Mouse (Mus musculus) kidney, embryonic 14.5 days (tissue): ENCODE data around the gene Arl2. TPM values are rescaled to one million over a fixed set of nuclear protein-coding genes. Genes with fewer than 3 reads are reported as not detected.

ENCODE experiments used
- ATAC-seq: fragments of 200-750 bp; cut with Nextera tagmentation; 2 replicates; pipeline ENCODE4 v1.8.0; 2017; ENCODE audit warnings: moderate number of reproducible peaks, mild to moderate bottlenecking, moderate TSS enrichment, moderate library complexity; ENCODE audit not compliant: low FRiP score, low TSS enrichment
- H3K27ac ChIP-seq: fragments of 300-500 bp; sonication (generic); 2 replicates; pipeline ENCODE4 v1.5.1; 2014; ENCODE audit warnings: low read depth, mild to moderate bottlenecking, low read length, moderate library complexity, mixed read lengths
- H3K27me3 ChIP-seq: fragments of 300-500 bp; sonication (generic); 2 replicates; pipeline ENCODE4 v1.6.1; 2014; ENCODE audit warnings: mild to moderate bottlenecking, low read length; ENCODE audit not compliant: control insufficient read depth, insufficient read depth
- H3K36me3 ChIP-seq: fragments of 300-500 bp; sonication (generic); 2 replicates; pipeline ENCODE4 v1.6.1; 2014; ENCODE audit warnings: low read length, mixed read lengths; ENCODE audit not compliant: control insufficient read depth, insufficient read depth
- H3K4me1 ChIP-seq: fragments of 300-500 bp; sonication (generic); 2 replicates; pipeline ENCODE4 v1.6.1; 2014; ENCODE audit warnings: low read length, mixed read lengths; ENCODE audit not compliant: control insufficient read depth, insufficient read depth
- H3K4me2 ChIP-seq: fragments of 300-500 bp; sonication (generic); replicated peaks from 2 replicates; pipeline ENCODE4 v1.6.1; 2014; ENCODE audit warnings: low read depth, mild to moderate bottlenecking, low read length
- H3K4me3 ChIP-seq: fragments of 300-500 bp; sonication (generic); 2 replicates; pipeline ENCODE4 v1.5.1; 2014; ENCODE audit warnings: mild to moderate bottlenecking, low read length
- H3K9ac ChIP-seq: fragments of 300-500 bp; sonication (generic); 2 replicates; pipeline ENCODE4 v1.6.1; 2014; ENCODE audit warnings: low read depth, mild to moderate bottlenecking, low read length, moderate library complexity
- H3K9me3 ChIP-seq: fragments of 300-500 bp; sonication (generic); 2 replicates; pipeline ENCODE4 v1.6.1; 2016; ENCODE audit warnings: low read length; ENCODE audit not compliant: control insufficient read depth
- WGBS: fragments of 180-500 bp; shearing (Covaris S2); extraction: QIAGEN DNeasy Blood & Tissue Kit; methylation state at CpG from one replicate; pipeline ENCODE4 v1.1.7; 2014; 5-methylcytosine and 5-hydroxymethylcytosine counted together
- polyA plus RNA-seq: library from polyadenylated mRNA; unstranded; fragments of >200 nt; fragmentation: Nextera tagmentation; extraction: Ambion mirVana; gene quantifications from 2 replicates; pipeline ENCODE4 v1.2.1, GENCODE M21; 2014

Arl2 gene
- 82.6 and 98.8 TPM in 2 replicates for polyA plus RNA-seq

DNA sequence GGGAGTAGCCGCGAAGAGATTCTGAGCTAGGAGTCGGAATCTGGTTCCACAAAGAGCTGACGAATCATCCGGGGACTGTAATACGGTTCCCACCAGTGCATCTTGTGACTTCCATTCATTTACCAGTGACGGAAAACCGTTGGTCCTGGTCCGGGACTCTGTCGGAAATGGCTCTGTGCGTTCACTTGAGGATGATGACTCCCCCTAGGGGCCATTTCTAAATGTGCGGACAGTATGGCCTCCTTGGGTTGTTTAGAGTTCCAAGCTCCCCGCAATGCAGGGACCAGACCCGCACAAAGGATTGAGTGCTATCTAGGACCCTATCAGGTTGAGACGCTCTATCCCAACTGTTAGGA is at the start of gene Arl2:
Arl2 (minus strand) TSS at position 155 of the 356 bp plus-strand sequence.
- Histone ChIP-seq H3K27me3 (no peaks in the 10 kb centered on the region), H3K36me3 (peaks cover 4% of the 10 kb centered on the region; the same call in 1 of the 2 replicates), H3K4me2 (peak within 1 kb of the TSS; percentile 84), H3K4me1 (0 out of 2 replicates have a peak, but pooled peaks cover 5% of the 10 kb centered on the region), H3K27ac (peak within 1 kb of the TSS; percentile 93), H3K4me3 (peak within 1 kb of the TSS; percentile 63), H3K9me3 (no peaks in the 10 kb centered on the region), H3K9ac (peak within 1 kb of the TSS; percentile 75)
- 0% methylated on average over 15 of the region's 15 CpGs for WGBS
- ATAC-seq, result peak; percentile 80

DNA sequence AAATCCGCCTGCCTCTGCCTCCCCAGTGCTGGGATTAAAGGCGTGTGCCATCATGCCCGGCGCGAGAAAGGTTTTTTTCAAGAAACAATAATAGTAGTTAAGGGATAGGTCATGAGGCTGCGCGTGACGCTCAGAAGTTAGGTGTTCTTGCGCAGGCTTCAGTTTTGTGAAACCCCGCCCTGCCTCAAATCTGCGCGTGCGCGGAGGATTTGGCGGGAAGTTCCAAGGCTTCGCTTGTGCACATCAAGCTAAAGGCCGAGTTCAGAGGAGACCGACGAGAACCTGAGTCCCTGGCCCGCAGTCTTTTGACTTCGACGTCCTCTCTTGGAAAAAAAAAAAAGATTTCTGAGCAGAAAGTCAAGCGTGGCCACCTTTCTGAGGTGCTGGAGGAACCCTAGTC is 42.8 kb upstream of the Arl2 start, which contains the start of gene Majin:
Majin (plus strand) TSS at position 258 of the 400 bp plus-strand sequence.
- Histone ChIP-seq H3K4me2 (no peak within 1 kb of the TSS), H3K4me3 (no peak within 1 kb of the TSS), H3K27me3 (no peaks in the 10 kb centered on the region), H3K36me3 (no peaks in the 10 kb centered on the region), H3K27ac (no peak within 1 kb of the TSS), H3K4me1 (no peaks in the 10 kb centered on the region), H3K9me3 (no peaks in the 10 kb centered on the region), H3K9ac (no peak within 1 kb of the TSS)
- WGBS, result 87% methylated on average over 23 of the region's 23 CpGs
- no peak for ATAC-seq

- Histone ChIP-seq H3K4me2 (no peak overlapping the region), H3K27ac (no peak overlapping the region), H3K27me3 (no peaks in the 10 kb centered on the region), H3K9ac (no peak overlapping the region), H3K4me1 (no peaks in the 10 kb centered on the region), H3K36me3 (no peaks in the 10 kb centered on the region), H3K9me3 (no peaks in the 10 kb centered on the region), H3K4me3 (no peak overlapping the region)
- WGBS, result 9% methylated on average over 3 of the region's 3 CpGs
- no peak for ATAC-seq
Observed at GRCm38 (mm10) chr19:6182534-6182933, 41.2 kb upstream of the Arl2 start.

GRCm38 (mm10) chr19:6181629-6182028 is 40.3 kb upstream of the Arl2 start:
- no peak overlapping the region for H3K27ac ChIP-seq
- no peak overlapping the region for H3K4me3 ChIP-seq
- ATAC-seq, result no peak
- no peaks in the 10 kb centered on the region for H3K27me3 ChIP-seq
- H3K9me3 ChIP-seq, result no peaks in the 10 kb centered on the region
- WGBS, result 19% methylated on average over 5 of the region's 5 CpGs
- no peaks in the 10 kb centered on the region for H3K4me1 ChIP-seq
- no peak overlapping the region for H3K9ac ChIP-seq
- H3K4me2 ChIP-seq, result no peak overlapping the region
- no peaks in the 10 kb centered on the region for H3K36me3 ChIP-seq

GRCm38 (mm10) chr19:6178775-6179174 is 37.4 kb upstream of the Arl2 start:
- Histone ChIP-seq H3K36me3 (no peaks in the 10 kb centered on the region), H3K27me3 (no peaks in the 10 kb centered on the region), H3K4me1 (no peaks in the 10 kb centered on the region), H3K27ac (no peak overlapping the region), H3K9me3 (no peaks in the 10 kb centered on the region), H3K4me3 (no peak overlapping the region), H3K4me2 (no peak overlapping the region), H3K9ac (no peak overlapping the region)
- no peak for ATAC-seq
- WGBS, result 93% methylated on average over 5 of the region's 6 CpGs

DNA sequence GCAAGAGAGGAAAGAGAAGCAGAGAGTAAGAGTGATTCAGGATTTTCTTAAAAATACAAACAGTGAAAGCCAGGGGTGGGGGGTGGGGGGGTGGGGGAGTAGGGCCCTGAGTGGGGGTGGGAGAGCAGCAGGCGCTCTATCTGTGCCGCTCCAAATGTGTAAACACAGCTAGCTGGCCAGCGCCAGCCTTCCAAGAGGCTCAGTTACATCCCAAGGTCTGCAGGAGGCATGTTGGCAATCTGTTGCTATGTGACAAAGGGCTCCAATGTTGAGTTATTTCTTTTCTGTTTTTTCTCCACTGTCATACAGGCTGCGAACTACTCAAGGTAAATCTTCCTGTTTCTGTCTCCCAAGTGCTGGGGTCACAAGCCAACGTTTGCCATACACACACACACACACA is 33.4 kb upstream of the Arl2 start:
- no peak for ATAC-seq
- Histone ChIP-seq H3K36me3 (no peaks in the 10 kb centered on the region), H3K9me3 (no peaks in the 10 kb centered on the region), H3K4me1 (no peaks in the 10 kb centered on the region), H3K27me3 (no peaks in the 10 kb centered on the region), H3K4me3 (no peak overlapping the region), H3K9ac (no peak overlapping the region), H3K4me2 (no peak overlapping the region), H3K27ac (no peak overlapping the region)
- 24% methylated on average over 5 of the region's 5 CpGs for WGBS

DNA sequence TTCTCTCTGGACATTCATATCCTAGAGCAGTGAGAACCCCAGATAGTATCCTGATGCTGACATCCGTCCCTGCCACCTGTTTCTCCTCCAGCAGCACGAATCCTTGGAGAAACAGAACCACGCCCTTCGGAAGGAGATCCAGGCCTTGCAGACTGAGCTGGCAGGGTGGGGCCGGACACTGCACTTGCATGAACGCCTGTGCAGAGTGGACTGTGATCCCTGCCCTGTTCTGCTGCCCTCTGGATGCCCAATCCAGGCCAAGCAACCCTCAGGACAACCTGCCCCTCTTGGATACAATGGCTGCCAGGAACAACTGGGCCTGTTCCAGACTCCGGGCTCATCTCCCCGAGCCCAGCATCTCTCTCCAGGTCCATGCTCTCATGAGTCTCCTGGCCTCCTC is 29.9 kb upstream of the Arl2 start:
- Histone ChIP-seq H3K4me2 (no peak overlapping the region), H3K4me3 (no peak overlapping the region), H3K4me1 (no peaks in the 10 kb centered on the region), H3K27me3 (no peaks in the 10 kb centered on the region), H3K27ac (no peak overlapping the region), H3K9ac (no peak overlapping the region), H3K9me3 (no peaks in the 10 kb centered on the region), H3K36me3 (no peaks in the 10 kb centered on the region)
- WGBS, result 83% methylated on average over 8 of the region's 8 CpGs
- no peak for ATAC-seq

DNA sequence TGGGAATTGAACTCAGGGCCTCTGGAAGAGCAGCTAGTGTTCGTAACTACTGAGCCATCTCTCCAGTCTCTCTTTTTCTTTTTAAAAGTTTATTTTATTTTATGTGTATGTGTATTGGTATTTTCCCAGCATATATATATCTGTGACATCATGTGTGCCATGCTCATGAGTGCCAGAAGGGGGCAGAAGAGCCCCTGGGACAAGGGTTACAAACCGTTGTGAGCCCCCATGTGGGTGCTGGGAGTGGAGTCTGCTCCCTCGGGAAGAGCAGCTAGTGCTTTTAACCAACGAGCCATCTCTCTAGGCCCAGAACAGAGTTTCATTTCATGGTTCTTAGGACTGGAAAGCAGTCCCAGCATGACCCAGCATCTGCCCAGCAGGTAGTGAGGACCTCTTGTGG is 25.4 kb upstream of the Arl2 start:
- Histone ChIP-seq H3K9me3 (no peaks in the 10 kb centered on the region), H3K4me2 (no peak overlapping the region), H3K4me3 (no peak overlapping the region), H3K27me3 (no peaks in the 10 kb centered on the region), H3K9ac (no peak overlapping the region), H3K36me3 (no peaks in the 10 kb centered on the region), H3K4me1 (no peaks in the 10 kb centered on the region), H3K27ac (no peak overlapping the region)
- no peak for ATAC-seq
- WGBS, result 86% methylated on average over 4 of the region's 4 CpGs

- WGBS, result 62% methylated on average over 10 of the region's 10 CpGs
- Histone ChIP-seq H3K4me3 (no peak overlapping the region), H3K9me3 (no peaks in the 10 kb centered on the region), H3K27ac (no peak overlapping the region), H3K4me1 (no peaks in the 10 kb centered on the region), H3K36me3 (no peaks in the 10 kb centered on the region), H3K4me2 (no peak overlapping the region), H3K9ac (no peak overlapping the region), H3K27me3 (no peaks in the 10 kb centered on the region)
- ATAC-seq, result no peak
Observed at GRCm38 (mm10) chr19:6163872-6164547, 22.7 kb upstream of the Arl2 start.
